ENCODE assay signal across 12 mouse cellular contexts in genomic region chr1:156626729-156627128, GRCm38 (mm10). TPM values are rescaled to one million over a fixed set of nuclear protein-coding genes. Genes with fewer than 3 reads are reported as not detected.
A peak's percentile ranks its signal among the peaks of the same experiment; 100 is the strongest.
DNase-seq lines count a peak whose midpoint lies in the region; ATAC-seq and TF ChIP-seq lines count a peak whose summit lies in the region.
"Had no signal": no experiment of that assay in that cellular context is flagged by ENCODE, and none has a peak within 500 bp of the region (broad histone marks: within the 10 kb centered on the region; RNA-seq: fewer than 3 reads in every experiment).

No protein-coding gene starts in this region.

- no peaks in the 10 kb centered on the region for H3K27me3 ChIP-seq in hindbrain, postnatal 0 days (ENCODE audit: insufficient read depth, low read length)
- no peaks in the 10 kb centered on the region for H3K27me3 ChIP-seq in hindbrain, embryonic 14.5 days (ENCODE audit: control insufficient read depth, insufficient read depth, low read length)
- H3K27me3 ChIP-seq: embryonic facial prominence, embryonic 13.5 days had no signal

- no peak overlapping the region for H3K27ac ChIP-seq in hindbrain, postnatal 0 days
- no peak overlapping the region for H3K27ac ChIP-seq in hindbrain, embryonic 14.5 days
- H3K27ac ChIP-seq: embryonic facial prominence, embryonic 13.5 days had no signal

- no peak overlapping the region for H3K4me2 ChIP-seq in hindbrain, postnatal 0 days (ENCODE audit: low read depth, low read length)
- no peak overlapping the region for H3K4me2 ChIP-seq in hindbrain, embryonic 14.5 days (replicated peaks)
- H3K4me2 ChIP-seq: embryonic facial prominence, embryonic 13.5 days had no signal

- no peak overlapping the region for H3K9ac ChIP-seq in hindbrain, postnatal 0 days (replicated peaks; ENCODE audit: low read length)
- no peak overlapping the region for H3K9ac ChIP-seq in hindbrain, embryonic 14.5 days
- H3K9ac ChIP-seq: embryonic facial prominence, embryonic 13.5 days had no signal

- ATAC-seq in hindbrain, postnatal 0 days = no peak
- no peak for ATAC-seq in hindbrain, embryonic 14.5 days (ENCODE audit: low FRiP score)

- H3K36me3 ChIP-seq in hindbrain, postnatal 0 days (ENCODE audit: insufficient read depth, low read length) = peaks cover 17% of the 10 kb centered on the region
- peaks cover 33% of the 10 kb centered on the region for H3K36me3 ChIP-seq in hindbrain, embryonic 14.5 days (replicated peaks; ENCODE audit: control insufficient read depth, insufficient read depth)

- H3K4me3 ChIP-seq in hindbrain, postnatal 0 days (ENCODE audit: low read length) = no peak overlapping the region
- no peak overlapping the region for H3K4me3 ChIP-seq in hindbrain, embryonic 14.5 days (replicated peaks; ENCODE audit: low read length)
- H3K4me3 ChIP-seq: embryonic facial prominence, embryonic 13.5 days had no signal

- H3K4me1 ChIP-seq in hindbrain, postnatal 0 days (ENCODE audit: insufficient read depth, low read length) = no peaks in the 10 kb centered on the region
- H3K4me1 ChIP-seq in hindbrain, embryonic 14.5 days (replicated peaks; ENCODE audit: control insufficient read depth, insufficient read depth, low read length) = no peaks in the 10 kb centered on the region
- H3K4me1 ChIP-seq: embryonic facial prominence, embryonic 13.5 days had no signal

- TF ChIP-seq CTCF in hindbrain, postnatal 0 days (IDR thresholded peaks at IDR 0.05; ENCODE audit: low read depth) = peak; percentile 49

- no peaks in the 10 kb centered on the region for H3K9me3 ChIP-seq in hindbrain, postnatal 0 days (ENCODE audit: low read length)
- H3K9me3 ChIP-seq in hindbrain, embryonic 14.5 days (ENCODE audit: control insufficient read depth, low read length) = no peaks in the 10 kb centered on the region
- H3K9me3 ChIP-seq: embryonic facial prominence, embryonic 13.5 days had no signal

- DNase-seq in hindbrain, postnatal 0 days (ENCODE audit: low spot score) = no peak
- DNase-seq in hindbrain, embryonic 14.5 days (ENCODE audit: low spot score) = no peak
- DNase-seq in thymus, postnatal 14 days = peak; percentile 23
- no peak for DNase-seq in thymus, postnatal 0 days (ENCODE audit: low spot score)
- peak; percentile 87 for DNase-seq in ZHBTc4 (ENCODE audit: low read depth, low spot score)
- no peak for DNase-seq in right cerebral cortex, postnatal 25 days
- DNase-seq in gastrocnemius, adult 18-20 months (ENCODE audit: low spot score) = no peak
- DNase-seq: adrenal gland, postnatal 25 days; cerebellum, adult 11-12 months; kidney, adult 11 months; thymus, adult 18-20 months had no signal

- WGBS in hindbrain, postnatal 0 days = 87% methylated on average over 4 of the region's 4 CpGs
- 79% methylated on average over 4 of the region's 4 CpGs for WGBS in hindbrain, embryonic 14.5 days

RNA-seq across cellular contexts. Expression of gene Tor3a, which starts 47.4 kb away (rescaled TPM):
- total RNA-seq in hindbrain, postnatal 0 days (2014; rRNA removed) = 2.4 and 5.6 TPM in 2 replicates
- polyA plus RNA-seq in hindbrain, postnatal 0 days (2015; fragmentation: Nextera tagmentation; extraction: Ambion mirVana) = 3.0 and 4.3 TPM in 2 replicates
- polyA plus RNA-seq in hindbrain, embryonic 14.5 days (2014; fragmentation: Nextera tagmentation; extraction: Ambion mirVana) = 4.5 TPM in 2 replicates
- polyA plus RNA-seq in thymus, postnatal 0 days (2015; fragmentation: Nextera tagmentation; extraction: Ambion mirVana) = 18.6 and 19.7 TPM in 2 replicates
- 1 to 10 TPM; 4.6 to 5.2 TPM for total RNA-seq in gastrocnemius, adult 18-20 months (2021)

Comparison
In these comparisons a context has a peak if more than half of its experiments do, and no peak if none do; other contexts are left out.
1. DNase-seq: peak in thymus, postnatal 14 days (single experiment) and ZHBTc4 (single experiment); none in hindbrain, postnatal 0 days (single experiment), hindbrain, embryonic 14.5 days (single experiment), thymus, postnatal 0 days (single experiment), right cerebral cortex, postnatal 25 days (single experiment) and gastrocnemius, adult 18-20 months (single experiment).